Mouse (Mus musculus): Measurements from ENCODE around the gene Fbln1.

- TF ChIP-seq CTCF (IDR thresholded peaks at IDR 0.05; ENCODE audit: extremely low read depth, insufficient read depth, insufficient read length, insufficient replicate concordance) (no peak), POLR2A (IDR thresholded peaks at IDR 0.05; ENCODE audit: low read depth, low read length) (no peak)
These were observed 26.9 kb downstream of the Fbln1 start for GRCm38 (mm10) chr15:85232543-85233250.

All from spleen, adult 2 months (tissue).